Mouse (Mus musculus) kidney, adult 9 months (tissue): ENCODE measurements at regions not wholly inside any gene's neighbourhood (a gene's known extent, or its start where the extent isn't known, plus 50 kb on each side); places are given as distances from the start of the nearest gene placed in this dataset.

Experiments used
- DNase-seq: peaks from one replicate; pipeline ENCODE4 v3.0.0; 2022

GRCm38 (mm10) chr11:71976724-71977481 is 60.4 kb downstream of the Aipl1 start:
- no peak for DNase-seq

DNA sequence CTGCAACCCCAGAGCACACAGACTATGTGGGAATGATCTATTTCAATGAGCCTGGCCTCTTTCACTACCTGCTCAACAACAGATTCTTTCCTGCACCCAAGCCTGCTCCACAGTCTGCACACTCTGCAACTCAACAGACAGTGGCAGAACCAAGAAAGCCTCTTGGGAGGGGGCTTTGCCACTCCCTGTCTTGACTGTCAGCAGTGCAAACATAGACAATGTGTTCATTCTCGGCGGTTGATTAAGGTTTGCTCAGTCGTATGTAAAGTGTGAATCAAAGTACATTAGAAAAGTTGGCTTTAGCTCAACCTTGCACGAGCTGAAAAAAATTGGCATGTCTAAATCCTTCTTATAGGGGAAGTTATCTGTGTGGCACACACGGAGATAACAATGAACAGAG is 66.0 kb downstream of the Aipl1 start:
- no peak for DNase-seq

DNA sequence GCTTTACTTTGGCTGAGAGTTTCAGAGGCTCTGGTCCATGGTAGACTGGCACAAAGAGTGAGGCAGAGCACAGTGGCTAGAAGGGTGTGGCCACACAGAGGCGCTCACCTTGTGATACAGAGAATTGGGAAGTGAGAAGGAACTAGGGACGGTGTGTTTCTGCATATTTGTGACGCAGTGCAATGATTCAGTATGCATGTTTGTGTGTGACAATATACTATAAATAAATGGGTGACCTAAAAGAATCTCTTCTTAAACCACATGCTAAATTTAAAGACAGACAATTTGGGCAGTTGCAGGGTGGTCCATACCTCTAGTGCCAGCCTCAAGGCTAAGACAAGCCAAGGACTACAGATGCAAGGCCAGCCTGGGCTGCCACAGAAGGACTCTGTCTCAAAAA is 75.0 kb downstream of the Aipl1 start:
- no peak for DNase-seq

GRCm38 (mm10) chr11:71952533-71952932 is 84.8 kb downstream of the Aipl1 start:
- DNase-seq = no peak

DNA sequence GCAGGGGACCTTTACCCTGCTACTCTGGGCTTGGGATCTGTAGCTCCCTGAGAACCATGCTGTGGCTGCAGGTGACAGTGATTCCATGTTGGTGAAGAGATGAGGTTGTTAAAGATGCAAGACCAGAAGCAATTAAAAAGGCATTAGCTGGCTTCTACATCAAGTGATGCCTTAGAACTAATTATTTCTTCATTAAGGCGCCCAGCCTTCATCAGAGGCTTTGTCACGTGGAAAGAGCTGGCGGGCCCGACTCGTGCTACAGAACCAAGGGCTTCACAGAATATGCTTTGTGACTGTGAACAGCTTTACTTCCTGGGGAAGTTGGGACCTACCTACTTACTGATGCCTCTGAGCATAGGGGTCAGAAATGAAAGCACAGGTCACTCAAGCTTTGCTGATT is 90.1 kb downstream of the Aipl1 start:
- DNase-seq = no peak

GRCm38 (mm10) chr11:71945098-71945413 is 92.3 kb downstream of the Aipl1 start:
- DNase-seq = no peak

- no peak for DNase-seq
Observed at GRCm38 (mm10) chr11:71944398-71945097, 92.8 kb downstream of the Aipl1 start.

DNA sequence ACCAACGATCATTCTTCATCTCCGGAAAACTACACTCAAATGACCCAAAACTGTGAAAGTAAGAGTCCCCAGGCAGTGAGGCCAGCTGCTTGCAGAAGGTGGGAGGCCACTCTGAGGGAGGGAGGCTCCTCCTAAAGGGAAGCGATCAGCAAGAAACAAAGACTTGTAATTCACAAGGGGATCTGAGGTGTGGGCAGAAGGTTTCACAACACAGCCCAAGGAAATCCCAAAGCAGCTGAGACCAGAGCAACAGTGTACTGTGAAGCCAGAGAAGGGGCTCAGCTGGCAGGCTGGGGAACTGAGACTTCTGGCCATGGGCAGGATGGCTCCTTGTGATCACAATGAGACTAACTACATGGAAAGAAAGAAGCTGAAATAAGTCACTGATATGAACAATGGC is 93.8 kb downstream of the Aipl1 start:
- DNase-seq = no peak

GRCm38 (mm10) chr11:71939066-71939465 is 98.2 kb downstream of the Aipl1 start:
- DNase-seq = no peak

- DNase-seq = peak; percentile 3
Observed at GRCm38 (mm10) chr11:71937108-71937507, 100.2 kb downstream of the Aipl1 start.

GRCm38 (mm10) chr11:71929716-71930488 is 107.4 kb downstream of the Aipl1 start:
- DNase-seq = no peak

GRCm38 (mm10) chr11:71914665-71915064 is 122.6 kb downstream of the Aipl1 start:
- no peak for DNase-seq

GRCm38 (mm10) chr11:71912626-71913025 is 124.7 kb downstream of the Aipl1 start:
- no peak for DNase-seq

DNA sequence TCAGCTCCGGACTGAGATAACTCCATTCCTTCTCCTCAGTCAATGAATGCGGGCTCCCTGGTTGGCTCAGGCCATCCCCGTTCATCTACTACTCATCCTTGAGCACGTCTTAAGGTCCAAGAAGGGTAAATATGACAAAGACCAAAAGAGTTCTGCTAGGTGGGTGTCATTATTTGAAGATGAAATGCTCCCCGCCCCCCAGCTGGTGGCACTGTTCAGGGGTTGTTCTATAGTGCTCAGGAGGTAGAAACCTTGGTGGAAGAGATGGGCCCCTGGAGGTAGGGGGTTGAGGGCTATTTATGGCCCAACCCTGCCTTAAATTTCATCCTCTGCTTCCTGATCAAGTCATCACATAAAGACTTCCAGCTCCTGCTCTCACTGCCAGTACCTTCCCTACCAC is 126.0 kb downstream of the Aipl1 start:
- DNase-seq = no peak

DNA sequence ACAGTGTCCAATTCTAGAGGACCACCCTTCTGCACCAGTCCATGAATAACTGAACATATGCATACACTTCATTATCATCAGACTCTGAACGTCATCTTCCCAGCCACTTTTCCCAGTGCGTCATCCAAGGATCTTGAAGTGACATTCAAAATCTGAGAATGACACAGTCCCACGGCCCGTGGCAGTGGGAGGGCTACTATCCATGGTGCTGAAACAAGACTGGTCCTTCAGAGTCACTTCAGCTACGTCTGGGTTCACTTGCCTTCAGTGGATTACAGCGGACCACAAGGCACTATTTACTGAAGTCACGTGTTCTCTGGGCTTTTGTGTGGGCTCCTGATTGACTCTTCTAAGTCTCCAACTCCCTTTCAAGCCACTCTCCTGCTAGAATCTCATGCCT is 128.7 kb downstream of the Aipl1 start:
- no peak for DNase-seq

DNA sequence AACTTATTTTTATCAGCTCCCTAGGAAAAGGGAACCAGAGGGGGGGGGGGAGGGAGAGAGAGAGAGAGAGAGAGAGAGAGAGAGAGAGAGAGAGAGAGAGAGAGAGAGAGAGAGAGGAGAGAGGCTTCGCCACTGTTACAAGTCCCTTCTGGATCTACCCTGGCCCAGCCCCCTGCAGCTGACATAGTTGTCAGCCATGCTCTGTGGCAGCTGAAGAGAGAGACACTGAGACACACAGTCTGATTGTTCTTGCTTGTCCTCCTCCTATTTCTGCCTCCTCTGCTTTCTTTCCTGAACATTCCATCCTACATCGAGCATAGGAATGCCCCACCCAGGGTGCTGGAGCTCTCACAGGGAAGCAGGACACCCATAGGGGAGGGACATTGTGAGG is 134.3 kb downstream of the Aipl1 start:
- no peak for DNase-seq

DNA sequence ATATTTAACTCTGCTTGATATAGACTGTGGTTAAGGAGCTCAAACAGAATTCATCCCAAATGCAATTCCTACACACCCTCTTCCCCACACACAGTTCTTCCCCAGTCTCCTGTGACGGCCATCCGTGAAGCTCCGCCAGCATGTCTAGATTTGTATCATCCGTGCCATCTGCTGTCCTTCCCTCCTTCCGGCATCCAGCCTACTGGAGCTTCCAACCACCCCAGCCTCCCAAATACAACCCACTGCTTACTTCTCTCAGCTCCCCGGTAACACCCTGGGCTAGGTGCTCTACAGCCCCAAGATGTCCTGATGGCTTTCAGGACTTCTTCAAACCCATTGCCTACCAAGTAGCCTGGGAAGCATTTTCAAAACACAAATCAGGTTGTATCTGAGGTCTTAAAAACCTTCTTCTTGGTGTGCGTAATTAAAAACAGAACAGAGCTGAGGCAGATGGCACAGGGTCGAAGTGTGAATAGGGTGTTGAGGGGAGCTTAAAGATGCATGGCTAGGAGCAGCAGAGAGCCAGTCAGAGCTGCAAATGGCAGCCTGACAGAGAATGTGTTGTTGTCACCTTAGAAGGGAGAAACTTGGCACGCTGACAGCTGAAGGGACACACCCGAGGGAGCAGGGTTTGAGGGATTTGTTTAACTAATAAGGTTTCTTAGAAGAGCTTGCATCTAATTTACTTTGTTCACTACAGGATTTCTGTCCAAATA is 134.8 kb downstream of the Aipl1 start:
- no peak for DNase-seq

DNA sequence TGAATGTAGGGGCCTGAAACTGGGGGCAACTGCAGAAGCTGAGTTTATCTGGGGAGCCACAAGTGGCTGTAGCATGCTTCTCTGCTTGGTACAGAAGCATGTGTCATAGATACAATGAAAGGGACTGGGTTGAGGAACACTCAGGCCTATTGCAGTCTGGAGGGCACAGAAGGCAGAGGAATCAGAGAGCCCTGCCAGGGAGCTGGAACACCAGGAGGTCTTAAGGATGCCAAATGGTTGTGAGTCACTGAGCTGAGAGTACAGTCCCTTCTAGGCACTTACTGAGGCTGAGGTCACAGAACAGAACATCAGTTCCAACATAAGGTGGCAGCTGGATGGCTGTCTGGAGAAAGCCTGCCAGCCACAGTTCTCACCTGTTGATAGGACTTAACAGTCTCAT is 136.5 kb downstream of the Aipl1 start:
- DNase-seq = no peak

DNA sequence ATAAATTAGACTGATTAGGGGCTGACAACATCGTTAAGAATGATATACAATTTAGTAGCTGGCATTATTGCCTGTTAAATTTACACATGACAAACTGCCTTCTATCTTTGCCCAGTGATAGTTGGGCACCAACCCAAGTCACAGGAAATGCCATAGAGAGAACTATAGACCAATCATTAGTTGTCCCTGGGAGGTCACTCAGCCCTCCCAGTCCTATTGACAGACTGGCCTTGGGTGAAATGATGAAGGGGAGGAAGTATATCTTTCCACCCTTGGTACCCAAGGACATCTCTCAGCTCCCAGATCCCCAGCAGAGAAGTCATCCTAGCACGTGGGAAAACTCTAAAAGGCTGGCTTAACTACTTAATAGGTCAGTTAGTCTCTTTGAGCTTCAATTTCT is 139.8 kb downstream of the Aipl1 start:
- DNase-seq = no peak

DNA sequence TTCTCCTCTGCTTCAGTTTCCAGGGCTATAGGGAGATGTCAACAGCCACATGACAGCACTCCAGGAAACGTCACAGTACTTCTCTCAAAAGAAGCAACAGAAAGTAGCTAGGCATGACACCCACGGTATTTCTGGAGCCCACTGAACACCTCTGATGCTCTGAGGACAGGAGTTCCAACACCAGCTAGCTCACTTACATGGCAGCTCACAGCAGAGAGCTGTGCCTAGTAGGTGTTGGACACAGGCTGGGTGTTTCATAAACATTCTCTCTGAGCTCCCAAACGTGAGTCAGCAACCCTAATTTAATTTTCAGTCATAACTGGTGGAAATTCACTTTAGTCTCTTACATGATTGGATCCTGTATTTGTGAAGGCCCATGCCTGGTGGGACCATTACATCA is 140.2 kb downstream of the Aipl1 start:
- no peak for DNase-seq

DNA sequence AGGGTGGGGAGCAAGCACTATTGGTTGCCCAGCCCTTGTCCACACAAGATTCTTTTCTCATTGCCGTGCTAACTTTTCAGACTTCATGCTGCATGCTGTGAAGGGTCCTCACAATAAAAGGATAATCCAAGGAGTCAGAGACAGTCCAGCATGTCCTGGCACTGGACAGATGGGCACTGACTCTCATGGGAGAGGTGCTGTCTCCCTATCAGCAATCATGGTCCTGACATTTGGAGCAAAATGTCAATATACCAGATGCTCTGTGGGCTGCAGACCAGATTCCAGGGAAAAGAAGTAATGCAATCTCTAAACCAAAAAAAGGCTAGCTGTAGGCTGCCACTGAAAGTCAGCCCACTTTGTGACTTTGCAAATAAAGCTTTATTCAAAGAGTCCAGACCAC is 141.5 kb downstream of the Wscd1 start:
- DNase-seq = no peak

DNA sequence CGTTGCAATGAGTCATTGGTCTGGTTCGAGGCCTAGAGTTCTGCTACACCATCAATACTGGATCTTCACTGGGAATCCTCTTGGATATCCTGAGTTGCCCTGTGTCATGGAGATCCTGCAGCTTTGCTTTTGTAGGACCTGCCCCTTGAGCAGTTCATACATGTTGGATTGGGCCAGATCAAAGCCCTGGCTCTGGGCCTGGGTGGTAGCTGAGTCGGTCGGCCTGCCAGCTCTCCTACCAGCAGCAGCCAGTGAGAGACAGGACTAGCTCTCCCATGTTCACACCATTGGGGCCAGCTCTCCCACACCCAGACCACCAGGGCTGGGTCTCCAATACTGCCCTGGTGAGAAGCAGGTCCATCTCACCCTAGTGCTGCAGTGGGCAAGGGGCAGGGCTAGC is 139.4 kb downstream of the Wscd1 start:
- no peak for DNase-seq

DNA sequence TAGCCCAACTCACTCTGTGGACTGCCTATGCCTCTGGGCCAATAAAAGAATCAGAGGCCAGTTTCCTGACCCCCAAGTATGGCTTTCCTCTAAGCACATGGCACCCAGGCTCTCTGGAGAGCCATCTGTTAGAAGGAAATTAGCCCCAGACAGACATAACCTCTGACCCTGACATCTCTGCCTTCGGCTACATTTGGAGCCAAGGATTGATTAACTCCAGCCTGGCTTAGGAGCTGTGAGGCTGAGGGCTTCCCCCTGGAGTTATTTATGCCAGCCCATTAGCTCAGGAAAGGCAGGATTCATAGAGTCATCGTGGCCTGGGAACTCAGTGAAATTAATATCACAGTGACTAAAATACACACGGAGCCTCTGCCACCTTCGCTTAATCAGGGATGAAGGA is 137.5 kb downstream of the Wscd1 start:
- no peak for DNase-seq

DNA sequence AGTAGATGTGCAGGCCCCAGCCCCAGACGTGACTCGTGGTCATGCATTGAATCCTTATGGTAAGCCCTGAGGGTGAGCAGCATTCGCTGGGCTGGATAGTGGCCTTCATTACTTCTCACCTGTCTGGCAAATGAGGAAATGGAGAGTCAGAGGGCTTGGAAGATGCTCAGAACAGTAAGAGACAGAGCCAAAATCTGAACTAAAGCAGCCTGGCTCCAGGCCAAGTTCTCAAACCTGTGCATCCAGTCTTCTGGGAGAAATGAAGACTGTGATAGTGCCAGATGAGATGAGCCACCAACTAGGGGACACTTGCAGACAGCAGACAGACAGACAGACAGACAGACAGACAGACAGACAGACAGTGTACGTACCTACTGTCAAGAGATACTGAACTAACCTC is 137.1 kb downstream of the Wscd1 start:
- DNase-seq = no peak
